Mouse (Mus musculus) erythroid progenitor cell, adult 5-6 weeks (primary cell): Measurements from ENCODE around the gene Angptl8. TPM values are rescaled to one million over a fixed set of nuclear protein-coding genes. Genes with fewer than 3 reads are reported as not detected.
"Not testable (repeated sequence)": the region's sequence is repeated elsewhere in the genome, so short reads cannot be mapped to it uniquely, and the experiment has no call there.

Experiments used
- ATAC-seq: replicated peaks from 2 replicates; pipeline ENCODE4 v1.8.0; 2016; ENCODE audit warnings: moderate number of reproducible peaks, mild to moderate bottlenecking, moderate TSS enrichment, inconsistent platforms; ENCODE audit not compliant: poor library complexity, low FRiP score, severe bottlenecking
- total RNA-seq, 2 experiments: library from RNA; stranded (forward) in 1 of 2; stranded (reverse) in 1 of 2; fragments of 150-400 nt in 1 of 2; fragments of 186-747, 209-891 nt in 1 of 2; gene quantifications; 2 replicates each; pipeline versions ENCODE4 v1.2.3 to v1.2.4; 2015 to 2017; ENCODE audit warnings: low replicate concordance in 2 of 2

Gene Angptl8
- total RNA-seq, 2 experiments from 2014 or later, result not detected

- no peak for ATAC-seq
Measured at GRCm38 (mm10) chr9:21846755-21847341, 11.5 kb downstream of the Angptl8 start.

- no peak for ATAC-seq
Measured at GRCm38 (mm10) chr9:21847425-21847824, 12.1 kb downstream of the Angptl8 start.

- no peak for ATAC-seq
Measured at GRCm38 (mm10) chr9:21847926-21848325, 12.6 kb downstream of the Angptl8 start.

GRCm38 (mm10) chr9:21849691-21850677 is 14.7 kb downstream of the Angptl8 start:
- no peak for ATAC-seq

DNA sequence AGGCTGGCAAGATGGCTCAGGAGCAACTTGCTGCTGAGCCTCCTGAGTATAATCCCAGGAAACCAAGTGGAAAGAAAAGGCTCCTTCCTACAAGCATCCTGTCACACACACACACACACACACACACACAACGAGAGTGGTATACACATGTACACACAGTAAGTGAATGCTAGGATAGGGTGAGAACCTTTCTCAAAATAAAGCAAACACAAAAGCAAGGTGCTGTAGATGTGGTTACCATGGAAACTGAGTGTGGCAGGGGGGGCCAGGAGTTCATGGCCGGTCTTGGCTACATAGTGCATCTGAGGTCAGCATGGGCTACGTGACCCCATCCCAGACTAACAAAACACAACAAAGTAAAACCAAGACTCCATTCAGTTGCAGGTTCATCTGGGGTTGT is 15.8 kb downstream of the Angptl8 start:
- ATAC-seq, result no peak

GRCm38 (mm10) chr9:21852128-21853091 is 17.1 kb downstream of the Angptl8 start, which contains the start of gene Dock6:
Dock6 (minus strand) TSS chr9:21852635.
- ATAC-seq, result peak; percentile 47

- ATAC-seq, result no peak
Measured at GRCm38 (mm10) chr9:21853961-21854360, 18.7 kb downstream of the Angptl8 start.

- ATAC-seq, result no peak
Measured at GRCm38 (mm10) chr9:21854894-21855293, 19.6 kb downstream of the Angptl8 start.

- no peak for ATAC-seq
Measured at GRCm38 (mm10) chr9:21857501-21857900, 22.2 kb downstream of the Angptl8 start.

DNA sequence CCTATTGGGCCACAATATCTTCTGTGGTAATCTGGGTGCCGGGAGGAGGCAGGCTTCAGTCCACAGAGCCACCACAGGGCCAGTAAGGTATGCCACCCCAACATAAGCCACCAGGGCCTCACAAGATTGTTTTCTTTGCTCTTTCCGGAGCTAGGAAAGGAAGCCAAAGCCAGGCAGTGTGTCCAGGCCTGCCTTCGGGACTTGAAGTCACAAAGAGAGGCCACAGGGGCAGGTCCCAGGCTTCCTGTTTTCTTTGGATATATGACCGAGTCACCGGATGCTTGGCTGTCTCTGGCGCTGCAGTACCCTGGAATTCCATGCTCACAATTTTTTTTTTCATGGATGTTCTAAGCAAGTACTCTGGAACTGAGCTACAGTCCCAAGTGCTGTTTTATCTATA is 22.8 kb downstream of the Angptl8 start:
- ATAC-seq, result no peak

DNA sequence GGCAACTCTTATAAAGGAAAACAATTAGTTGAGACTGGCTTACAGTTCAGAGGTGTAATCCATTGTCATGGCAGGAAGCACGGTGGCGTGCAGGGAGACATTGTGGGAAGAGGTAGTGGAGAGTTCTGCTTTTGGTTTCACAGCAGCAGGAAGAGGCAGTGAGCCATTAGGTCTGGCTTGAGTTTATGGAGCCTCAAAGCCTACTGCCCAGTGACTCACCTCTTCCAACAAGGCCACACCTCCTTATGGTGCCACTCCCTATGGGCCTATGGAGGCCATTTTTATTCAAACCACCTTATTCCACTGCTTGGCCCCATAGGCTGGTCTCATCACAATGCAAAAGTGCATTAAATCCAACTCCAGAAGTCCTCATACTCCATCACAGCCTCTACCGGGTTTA is 24.3 kb downstream of the Angptl8 start:
- ATAC-seq, result no peak

GRCm38 (mm10) chr9:21860349-21860748 is 25.0 kb downstream of the Angptl8 start:
- ATAC-seq, result not testable (repeated sequence)

DNA sequence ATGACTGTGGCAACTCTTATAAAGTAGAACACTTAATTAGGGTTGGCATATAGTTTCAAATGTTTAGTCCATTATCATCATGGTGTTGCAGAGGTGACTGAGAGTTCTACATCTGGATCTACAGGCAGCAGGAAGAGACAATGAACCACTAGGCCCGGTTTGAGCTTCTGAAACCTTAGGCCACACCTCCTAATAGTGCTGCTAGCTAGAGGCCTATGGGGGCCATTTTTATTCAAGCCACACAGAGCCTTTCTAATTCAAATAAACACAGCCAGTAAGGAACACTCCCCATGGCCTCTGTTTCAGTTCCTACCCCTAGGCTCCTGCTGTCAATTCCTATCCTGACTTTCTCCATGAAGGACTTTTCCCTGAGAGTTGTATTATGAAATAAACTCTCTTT is 26.9 kb downstream of the Angptl8 start:
- ATAC-seq, result no peak

- no peak for ATAC-seq
Measured at GRCm38 (mm10) chr9:21865673-21866398, 30.5 kb downstream of the Angptl8 start.

GRCm38 (mm10) chr9:21866641-21867040 is 31.3 kb downstream of the Angptl8 start:
- no peak for ATAC-seq

DNA sequence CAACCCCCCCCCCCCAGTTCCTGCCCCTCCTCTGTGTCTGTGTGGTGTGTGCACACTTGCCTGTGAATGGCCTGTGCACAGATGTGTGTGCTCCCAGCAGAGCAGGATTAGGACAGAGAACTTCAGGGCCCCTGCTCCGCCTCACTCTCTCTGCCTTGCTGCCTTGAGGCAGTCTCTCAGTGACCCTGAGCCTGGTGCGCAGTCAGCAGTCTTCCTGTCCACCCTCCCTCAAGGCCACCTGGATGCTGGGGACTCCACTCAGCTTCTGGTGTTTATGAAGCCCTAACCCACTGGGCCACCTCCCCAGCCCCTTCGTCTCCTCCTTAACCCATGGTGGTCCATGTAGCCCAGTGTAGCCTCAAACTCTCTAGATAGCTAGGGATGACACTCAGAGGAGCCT is 32.4 kb downstream of the Angptl8 start:
- no peak for ATAC-seq

DNA sequence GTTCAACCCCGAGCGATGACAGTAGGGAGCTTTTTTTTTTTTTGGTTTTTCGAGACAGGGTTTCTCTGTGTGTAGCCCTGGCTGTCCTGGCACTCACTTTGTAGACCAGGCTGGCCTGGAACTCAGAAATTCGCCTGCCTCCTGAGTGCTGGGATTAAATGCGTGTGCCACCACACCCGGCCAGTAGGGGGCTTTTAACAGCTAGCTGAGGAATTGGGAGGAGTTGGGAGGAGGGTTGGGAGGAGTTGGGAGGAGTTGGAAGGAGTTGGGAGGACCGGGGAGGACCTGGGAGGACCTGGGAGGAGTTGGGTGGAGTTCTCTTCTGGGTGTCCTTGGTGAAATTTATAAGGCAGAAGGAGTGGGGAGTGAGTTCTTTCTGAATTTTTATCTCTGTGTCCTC is 34.0 kb downstream of the Angptl8 start:
- ATAC-seq, result 0 out of 2 replicates have a peak, but pooled peaks have one; percentile 44

- ATAC-seq, result peak; percentile 57; the same call in 1 of the 2 replicates
Measured at GRCm38 (mm10) chr9:21870879-21871524, 35.7 kb downstream of the Angptl8 start.

DNA sequence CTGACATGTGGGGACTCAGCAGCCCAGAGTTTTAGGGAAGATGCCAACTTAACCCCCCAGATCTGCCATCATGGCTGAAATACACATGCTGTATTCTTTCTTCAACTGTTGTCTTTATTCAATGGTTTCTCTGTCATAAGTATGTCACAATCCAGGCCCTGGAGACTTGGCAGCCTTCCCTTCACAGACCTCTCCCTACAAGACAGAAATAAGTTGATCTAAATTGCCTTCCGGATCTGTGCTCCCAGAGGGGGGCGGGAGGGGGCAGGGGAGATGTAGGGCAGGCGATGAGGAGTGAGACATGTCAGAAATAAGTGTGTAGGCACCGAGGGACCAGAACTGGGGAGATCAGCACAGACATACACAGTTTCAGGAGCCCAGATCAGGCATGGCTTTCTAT is 36.9 kb downstream of the Angptl8 start:
- no peak for ATAC-seq
